Mouse (Mus musculus): Measurements from ENCODE around the gene Osbpl3.

Osbpl3 gene

DNA sequence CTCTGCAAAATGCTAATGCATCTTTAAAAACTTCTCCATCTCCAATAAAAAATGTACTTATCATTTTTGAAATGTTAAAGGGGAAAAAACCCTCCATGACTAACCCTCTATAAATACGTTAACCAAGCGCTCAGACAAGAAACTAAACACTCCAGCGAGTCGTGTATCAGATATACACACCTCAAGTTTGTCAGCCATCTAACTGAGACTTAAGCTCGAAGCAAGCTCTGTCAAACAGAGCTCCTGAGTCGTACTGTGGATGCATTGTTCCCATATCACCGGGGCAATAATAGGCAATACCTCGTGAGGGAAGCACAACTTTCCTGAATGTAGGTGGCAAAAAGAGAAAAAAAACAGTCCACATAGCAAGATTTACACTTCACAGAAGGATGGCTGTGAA lies 73.8 kb downstream of the Osbpl3 start:
- in situ Hi-C loops (cut with MboI; ENCODE audit: low pct_unique_long_range_greater_than_20kb in 1 of 2, low sequenced_read_pairs in 2 of 2, unreplicated experiment in 1 of 2): no loop called here

DNA sequence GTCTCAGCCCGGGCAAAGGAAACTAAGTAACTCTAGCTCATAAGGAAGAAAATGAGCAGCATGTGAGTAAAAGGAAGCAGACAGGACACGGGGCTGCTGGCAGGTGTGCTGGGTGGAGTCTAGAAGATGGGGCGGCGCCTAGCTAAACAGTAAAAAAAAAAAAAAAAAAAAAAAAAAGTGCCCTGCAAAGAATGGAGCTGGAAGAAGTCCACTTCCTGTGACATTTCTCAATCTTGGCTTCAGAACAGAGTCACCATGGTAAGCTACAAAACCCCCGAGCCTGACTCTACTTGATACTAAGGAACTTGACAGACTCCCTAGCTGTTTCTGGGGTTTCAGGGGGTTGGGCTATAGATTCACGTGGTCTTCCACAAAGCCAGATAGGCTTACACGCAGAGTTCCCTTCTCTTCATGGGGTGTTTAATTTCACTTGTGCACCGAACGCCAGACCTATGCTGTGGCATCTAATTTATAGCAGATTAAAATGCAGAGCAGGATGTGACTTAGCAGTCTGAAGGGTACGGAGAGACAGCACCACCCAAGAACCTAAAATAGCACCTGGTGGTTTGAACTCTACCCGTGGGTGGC lies 74.4 kb downstream of the Osbpl3 start:
- in situ Hi-C loops (cut with MboI; ENCODE audit: low pct_unique_long_range_greater_than_20kb in 1 of 2, low sequenced_read_pairs in 2 of 2, unreplicated experiment in 1 of 2): no loop called here

DNA sequence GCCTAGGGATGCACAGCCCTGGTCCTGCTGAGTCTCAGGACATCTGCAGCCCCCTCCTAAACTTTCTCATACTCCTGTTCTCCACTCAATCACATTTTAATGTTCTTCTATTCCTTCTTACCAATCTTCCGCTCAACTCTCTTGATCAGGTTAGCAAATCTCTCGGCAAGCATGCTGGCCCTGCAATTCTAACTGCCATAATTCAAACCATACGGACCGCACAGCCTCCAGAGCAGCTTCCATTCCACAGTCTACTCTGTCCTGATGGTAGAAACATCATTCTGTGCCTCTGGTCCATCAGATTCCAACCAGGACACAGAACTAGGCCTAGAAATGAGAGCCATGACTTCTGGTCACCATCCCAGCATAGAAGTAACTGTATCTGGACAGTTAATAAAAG lies 76.3 kb downstream of the Osbpl3 start:
- in situ Hi-C loops (cut with MboI; ENCODE audit: low pct_unique_long_range_greater_than_20kb in 1 of 2, low sequenced_read_pairs in 2 of 2, unreplicated experiment in 1 of 2): no loop called here

DNA sequence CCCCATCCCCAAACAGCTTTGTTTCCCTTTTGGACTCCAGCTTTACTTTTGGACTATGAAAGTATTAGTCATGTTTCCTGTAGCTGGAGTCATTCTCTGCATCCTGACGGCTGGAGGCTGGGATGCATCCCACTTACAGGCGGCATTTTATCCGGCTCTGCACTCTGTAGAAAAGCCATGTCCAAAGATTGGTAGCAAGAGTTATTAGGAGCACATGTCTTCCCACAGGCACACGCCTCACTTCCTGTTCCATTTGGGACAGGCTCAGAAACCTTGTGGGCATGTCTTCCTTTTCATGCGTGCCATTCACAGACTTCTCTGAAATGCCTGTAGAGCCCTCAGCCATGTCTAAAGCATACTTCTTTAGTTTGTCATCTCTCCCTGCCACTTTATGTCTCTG lies 76.9 kb downstream of the Osbpl3 start:
- in situ Hi-C loops (cut with MboI; ENCODE audit: low pct_unique_long_range_greater_than_20kb in 1 of 2, low sequenced_read_pairs in 2 of 2, unreplicated experiment in 1 of 2): no loop called here

DNA sequence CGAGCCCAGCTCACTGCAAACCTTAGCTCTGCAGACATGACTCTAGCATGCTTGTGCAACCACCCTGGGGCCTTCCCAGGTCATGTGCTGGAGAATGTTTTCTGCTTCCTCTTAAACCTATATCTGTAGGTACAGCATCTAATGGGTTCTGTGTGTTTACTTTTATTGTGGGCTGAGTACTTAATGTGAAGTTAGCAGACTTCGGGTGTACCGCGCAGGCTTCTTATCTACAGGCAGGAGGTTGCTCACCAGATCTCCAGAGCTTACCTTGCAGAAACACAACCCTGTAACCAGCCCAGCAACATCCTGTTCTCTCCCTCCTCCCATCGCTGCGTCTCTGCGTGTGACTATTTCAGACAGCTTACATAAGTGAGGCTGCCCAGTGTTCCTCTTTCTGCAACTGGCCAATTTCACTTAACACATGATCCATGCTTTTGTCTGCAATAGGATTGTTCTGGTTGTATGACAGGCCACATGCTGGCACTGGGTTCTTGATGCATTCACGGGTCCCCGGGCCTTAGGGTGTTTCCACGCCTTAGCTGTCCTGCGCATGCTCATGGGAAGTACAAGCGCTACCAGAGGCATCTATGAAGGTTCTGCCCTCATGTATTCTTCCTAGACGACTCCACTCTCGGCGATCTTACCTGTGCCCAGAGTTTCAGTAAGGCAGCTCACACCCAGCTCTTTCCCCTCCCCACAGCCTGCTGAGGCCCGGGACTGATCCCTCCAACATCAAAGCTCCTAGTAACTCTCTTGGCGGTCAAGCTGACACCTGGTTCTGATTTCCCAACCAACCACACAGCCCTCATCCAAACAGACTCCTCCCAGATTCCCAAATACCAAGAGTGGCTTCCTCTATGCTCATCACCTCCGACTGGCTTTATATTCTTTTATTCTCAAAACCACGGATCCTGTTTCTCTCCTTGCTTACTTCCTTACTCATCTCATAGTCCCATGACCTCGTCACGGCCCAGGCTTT lies 78.0 kb downstream of the Osbpl3 start:
- in situ Hi-C loops (cut with MboI; ENCODE audit: low pct_unique_long_range_greater_than_20kb in 1 of 2, low sequenced_read_pairs in 2 of 2, unreplicated experiment in 1 of 2): no loop called here

DNA sequence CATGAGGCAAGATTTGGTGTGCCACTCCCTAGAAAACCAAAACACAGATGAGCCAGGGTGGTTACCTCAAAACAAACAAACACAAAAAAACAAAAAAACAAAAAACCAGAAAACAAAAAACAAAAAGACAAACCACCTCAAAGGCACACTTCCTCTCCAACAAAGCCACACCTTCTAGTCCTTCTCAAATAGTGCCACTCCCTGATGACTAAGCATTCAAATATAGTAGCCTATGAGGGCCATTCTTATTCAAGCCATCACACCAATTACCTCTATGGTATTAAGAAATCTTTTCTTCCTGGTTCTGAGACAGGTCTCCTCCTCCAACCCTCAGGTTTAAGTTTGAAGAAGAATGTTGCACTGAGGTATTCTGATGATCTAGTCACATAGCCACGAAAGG lies 79.3 kb downstream of the Osbpl3 start:
- in situ Hi-C loops (cut with MboI; ENCODE audit: low pct_unique_long_range_greater_than_20kb in 1 of 2, low sequenced_read_pairs in 2 of 2, unreplicated experiment in 1 of 2): no loop called here

DNA sequence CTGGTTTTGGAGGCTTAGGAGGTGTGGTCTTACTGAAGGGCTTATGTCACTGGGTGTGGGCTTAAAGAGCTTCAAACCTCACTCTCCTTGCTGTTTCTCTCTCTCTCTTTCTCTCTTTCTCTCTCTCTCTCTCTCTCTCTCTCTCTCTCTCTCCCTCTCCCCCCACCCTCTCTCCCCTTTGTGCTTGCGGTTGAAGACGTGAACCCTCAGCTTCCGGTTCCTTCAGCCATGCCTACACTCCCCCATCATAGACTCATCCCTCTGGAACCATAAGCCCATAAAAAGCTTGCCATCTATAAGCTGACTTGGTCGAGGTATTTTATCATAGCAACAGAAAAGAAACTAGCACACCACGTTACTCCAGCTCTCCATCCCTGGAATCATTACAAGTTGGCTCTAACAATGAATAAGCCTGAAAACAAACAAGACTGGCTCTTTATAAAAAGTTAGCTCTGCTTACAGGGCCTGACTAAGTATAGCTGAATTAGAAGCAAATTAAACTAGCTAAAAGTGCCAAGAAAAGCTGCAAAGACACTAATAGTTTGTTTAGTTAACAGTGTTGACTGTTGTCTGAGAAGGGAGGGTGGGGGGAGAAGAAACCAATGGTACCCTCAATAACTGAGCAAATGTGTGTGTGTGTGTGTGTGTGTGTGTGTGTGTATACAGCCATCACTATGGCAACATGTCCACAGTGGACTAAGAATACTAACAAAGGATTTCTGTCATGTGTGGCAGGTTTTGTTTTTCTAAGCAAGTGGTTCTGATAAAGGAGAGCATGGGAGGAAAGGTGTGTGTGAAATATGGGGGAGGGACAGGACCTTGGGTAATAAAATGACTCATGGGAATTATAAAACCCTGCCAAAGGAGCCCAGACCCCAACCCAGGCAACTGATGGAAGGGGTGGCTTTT lies 83.2 kb downstream of the Osbpl3 start:
- in situ Hi-C loops (cut with MboI; ENCODE audit: low pct_unique_long_range_greater_than_20kb in 1 of 2, low sequenced_read_pairs in 2 of 2, unreplicated experiment in 1 of 2): no loop called here

DNA sequence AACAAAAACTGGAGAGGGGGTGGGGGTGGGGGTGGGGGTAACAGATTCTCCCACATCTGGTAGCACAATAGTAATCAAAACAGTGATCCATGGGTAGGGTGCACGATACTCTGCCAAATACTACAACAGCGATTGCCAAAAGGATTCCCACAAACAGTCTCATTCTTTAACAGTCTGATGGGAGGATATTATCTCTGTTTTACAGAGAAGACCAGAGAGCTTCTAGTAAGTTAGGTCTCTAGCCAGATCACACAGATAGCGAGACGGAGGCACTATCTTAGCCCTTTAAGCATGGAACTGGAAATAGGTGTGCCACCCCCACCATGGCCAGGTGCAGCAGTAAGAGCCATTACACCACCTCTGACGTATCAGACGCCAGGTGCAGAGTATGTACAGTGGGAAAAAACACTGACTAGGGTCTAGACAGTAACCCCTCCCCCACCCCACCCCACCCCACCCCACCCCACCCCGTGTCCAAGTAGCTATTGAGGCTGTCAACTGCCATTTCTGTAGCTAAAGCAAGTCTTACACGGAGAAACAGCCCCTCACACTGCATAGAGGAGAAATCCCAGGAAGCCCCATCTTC lies 84.4 kb downstream of the Osbpl3 start:
- in situ Hi-C loops (cut with MboI; ENCODE audit: low pct_unique_long_range_greater_than_20kb in 1 of 2, low sequenced_read_pairs in 2 of 2, unreplicated experiment in 1 of 2): no loop called here

DNA sequence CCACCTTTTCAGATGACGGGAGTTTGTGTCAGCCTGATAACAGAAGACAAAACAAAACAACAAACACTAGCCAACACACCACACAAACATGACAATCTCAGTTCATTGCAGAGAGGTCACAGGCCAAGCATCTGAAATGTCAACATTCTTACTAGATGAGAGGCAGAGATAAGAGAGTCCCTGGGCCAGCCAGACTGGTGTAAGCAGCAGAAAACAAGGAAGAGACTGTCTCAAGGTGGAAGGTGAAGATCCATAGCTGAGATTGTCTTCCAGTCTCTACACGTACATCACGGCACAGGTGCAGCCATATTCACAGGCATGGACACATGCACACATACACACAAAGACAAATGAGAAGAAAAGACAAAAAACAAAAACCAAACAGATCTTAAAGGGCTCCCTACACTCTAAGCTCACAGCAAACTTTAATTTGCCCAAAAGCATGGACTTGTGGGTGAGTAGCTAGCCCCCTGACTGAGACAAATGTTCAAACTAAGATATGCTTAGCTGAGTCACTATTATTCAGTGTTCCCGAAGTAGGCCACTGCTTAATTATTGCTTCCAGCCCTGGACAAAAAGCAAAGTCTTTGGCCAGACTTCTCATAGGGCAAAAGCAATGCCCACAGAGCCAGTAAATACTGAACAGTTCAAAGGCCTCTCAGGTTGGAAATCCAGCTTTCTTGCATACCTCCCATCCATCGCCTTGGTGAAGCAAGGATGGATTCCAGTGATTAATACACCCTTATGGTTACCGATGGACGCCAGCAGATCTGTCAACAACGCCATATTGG lies 87.3 kb downstream of the Osbpl3 start:
- in situ Hi-C loops (cut with MboI; ENCODE audit: low pct_unique_long_range_greater_than_20kb in 1 of 2, low sequenced_read_pairs in 2 of 2, unreplicated experiment in 1 of 2): no loop called here

DNA sequence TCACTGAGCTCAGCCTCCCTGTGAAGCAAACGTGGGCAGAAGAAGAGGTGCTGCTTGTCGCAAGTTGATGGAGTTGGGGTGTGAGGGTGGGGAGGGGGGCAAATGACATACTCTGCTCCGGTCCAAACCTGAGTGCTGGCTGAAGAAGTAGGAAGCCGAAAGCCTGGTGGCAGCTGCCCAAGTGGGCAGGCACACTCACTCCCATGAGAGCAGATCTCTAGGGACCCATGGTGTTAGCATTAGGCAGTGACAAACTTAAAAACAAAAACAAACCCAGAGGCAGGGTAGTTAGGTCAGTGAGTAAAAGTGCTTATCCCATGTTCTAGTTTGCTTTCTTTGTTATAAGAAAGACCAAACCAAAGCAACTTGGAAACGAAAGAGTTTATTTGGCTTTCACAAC lies 88.2 kb downstream of the Osbpl3 start:
- in situ Hi-C loops (cut with MboI; ENCODE audit: low pct_unique_long_range_greater_than_20kb in 1 of 2, low sequenced_read_pairs in 2 of 2, unreplicated experiment in 1 of 2): no loop called here

DNA sequence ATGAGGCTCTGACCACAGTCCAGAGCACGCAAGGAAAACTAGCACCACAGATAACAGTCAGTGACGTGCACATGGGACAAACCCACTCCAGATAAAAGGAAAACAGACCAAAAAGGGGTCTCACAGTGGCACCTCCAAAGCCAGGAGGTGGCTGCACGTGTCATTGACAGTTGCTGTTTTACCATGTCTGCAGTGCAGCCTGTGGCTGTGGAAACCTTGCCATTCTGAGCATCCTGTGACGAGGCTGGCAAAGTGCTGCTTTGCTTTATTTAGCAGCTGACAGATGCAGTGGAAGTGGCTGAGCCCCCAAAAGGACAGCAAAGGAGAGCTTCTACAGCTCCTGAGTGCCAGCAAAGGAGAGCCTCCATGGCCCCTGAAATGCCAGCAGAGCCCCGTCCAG lies 89.3 kb downstream of the Osbpl3 start:
- in situ Hi-C loops (cut with MboI; ENCODE audit: low pct_unique_long_range_greater_than_20kb in 1 of 2, low sequenced_read_pairs in 2 of 2, unreplicated experiment in 1 of 2): no loop called here

DNA sequence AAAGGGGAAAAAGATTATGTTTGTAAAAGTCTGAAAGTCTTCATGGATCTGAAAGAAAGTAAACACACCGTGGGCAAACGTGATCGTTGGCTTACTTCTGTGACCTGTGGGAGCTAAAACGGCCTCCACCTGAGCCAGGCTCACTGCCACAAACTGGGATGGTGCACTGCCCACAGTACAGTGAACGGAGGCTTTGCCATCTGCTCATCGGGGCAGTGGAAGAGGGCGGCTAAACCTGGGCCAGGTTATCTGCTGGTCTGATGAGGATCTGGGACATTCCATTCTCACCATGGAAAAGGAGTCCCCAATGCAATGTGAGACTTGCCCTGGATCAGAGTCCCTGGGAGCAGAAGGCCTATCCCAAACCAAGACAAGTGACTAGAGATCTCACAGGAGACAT lies 89.7 kb downstream of the Osbpl3 start:
- in situ Hi-C loops (cut with MboI; ENCODE audit: low pct_unique_long_range_greater_than_20kb in 1 of 2, low sequenced_read_pairs in 2 of 2, unreplicated experiment in 1 of 2): no loop called here

DNA sequence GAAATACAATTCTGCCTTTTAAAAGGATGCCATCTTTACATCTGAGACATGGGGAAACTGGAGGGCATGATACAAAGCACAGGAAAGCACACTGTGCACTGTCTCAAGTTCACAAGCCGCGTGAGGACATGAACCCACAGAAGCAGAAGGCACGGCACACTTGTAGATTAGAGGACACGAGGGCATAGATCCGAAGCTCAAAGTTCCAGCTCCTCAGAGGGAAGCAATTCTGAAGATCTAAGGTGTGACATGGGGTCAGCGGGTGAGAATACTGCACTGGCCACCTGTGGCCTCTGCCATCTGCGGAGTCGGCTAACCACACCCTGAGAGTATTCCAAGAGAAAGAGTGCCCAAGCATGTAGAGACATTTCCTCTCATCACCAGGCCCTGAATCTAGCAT lies 91.6 kb downstream of the Osbpl3 start:
- in situ Hi-C loops (cut with MboI; ENCODE audit: low pct_unique_long_range_greater_than_20kb in 1 of 2, low sequenced_read_pairs in 2 of 2, unreplicated experiment in 1 of 2): no loop called here

DNA sequence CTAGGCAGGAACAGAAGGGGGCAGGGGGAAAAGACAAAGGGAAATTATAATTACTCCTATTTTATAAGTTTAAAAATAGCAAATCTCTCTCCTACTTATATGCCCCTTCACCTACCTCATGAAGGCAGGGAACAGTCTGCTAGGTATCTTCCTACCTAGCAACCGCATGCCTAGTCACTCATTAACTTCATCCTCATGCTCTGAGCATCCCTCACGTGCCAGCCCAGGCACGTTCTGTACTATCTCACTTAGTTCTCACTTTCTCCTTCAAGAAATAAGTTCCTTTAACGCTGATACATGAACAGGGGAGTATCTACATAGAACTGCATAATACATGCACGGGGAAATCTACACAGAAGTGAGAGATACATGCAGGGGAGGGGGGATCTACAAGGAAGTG lies 92.6 kb downstream of the Osbpl3 start:
- in situ Hi-C loops (cut with MboI; ENCODE audit: low pct_unique_long_range_greater_than_20kb in 1 of 2, low sequenced_read_pairs in 2 of 2, unreplicated experiment in 1 of 2): no loop called here

DNA sequence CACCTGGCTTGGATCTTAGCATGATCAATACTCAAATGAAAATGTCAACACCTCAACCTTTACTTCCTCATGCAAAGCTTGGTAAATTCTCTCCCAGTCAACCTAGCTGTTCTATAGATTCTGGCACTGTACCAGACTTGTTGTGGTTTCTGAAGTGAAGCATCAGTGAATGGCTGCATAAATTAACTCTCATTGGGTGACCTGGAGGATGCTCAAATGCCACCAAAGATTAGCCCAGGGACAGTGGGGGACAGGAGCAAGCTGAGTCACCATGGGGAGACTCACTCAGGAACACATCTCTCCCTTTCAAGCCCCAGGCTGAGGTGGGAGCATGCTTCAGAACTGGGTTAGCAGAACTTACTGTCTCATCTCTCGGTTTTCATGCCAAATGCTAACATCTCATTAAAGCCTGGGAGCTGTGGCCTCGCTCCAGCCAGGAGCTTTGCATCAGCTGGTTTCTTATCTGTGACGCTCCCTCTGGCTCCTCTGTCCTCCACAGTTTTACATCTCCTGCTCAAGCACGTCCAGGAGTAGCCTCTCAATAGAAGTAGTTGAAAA lies 93.2 kb downstream of the Osbpl3 start:
- in situ Hi-C loops (cut with MboI; ENCODE audit: low pct_unique_long_range_greater_than_20kb in 1 of 2, low sequenced_read_pairs in 2 of 2, unreplicated experiment in 1 of 2): no loop called here

DNA sequence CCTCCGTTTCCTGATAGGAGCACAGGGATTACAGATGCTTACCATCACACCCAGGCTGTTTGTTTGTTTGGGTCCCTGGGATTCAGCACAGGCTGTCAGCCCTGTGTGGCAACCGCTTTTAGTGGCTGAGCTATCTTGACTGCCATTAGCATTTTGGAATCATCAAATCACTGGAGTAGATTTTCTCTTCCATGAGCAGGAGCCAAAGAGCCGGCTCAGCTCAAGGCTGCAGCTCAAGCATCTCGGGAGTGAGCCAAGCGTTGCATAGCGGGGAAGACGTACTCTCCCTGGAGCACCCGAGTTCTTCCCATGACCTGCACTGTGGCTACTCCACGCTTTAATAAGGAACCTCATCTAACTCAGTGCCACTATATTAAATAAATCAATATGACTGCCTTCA lies 93.8 kb downstream of the Osbpl3 start:
- in situ Hi-C loops (cut with MboI; ENCODE audit: low pct_unique_long_range_greater_than_20kb in 1 of 2, low sequenced_read_pairs in 2 of 2, unreplicated experiment in 1 of 2): no loop called here

DNA sequence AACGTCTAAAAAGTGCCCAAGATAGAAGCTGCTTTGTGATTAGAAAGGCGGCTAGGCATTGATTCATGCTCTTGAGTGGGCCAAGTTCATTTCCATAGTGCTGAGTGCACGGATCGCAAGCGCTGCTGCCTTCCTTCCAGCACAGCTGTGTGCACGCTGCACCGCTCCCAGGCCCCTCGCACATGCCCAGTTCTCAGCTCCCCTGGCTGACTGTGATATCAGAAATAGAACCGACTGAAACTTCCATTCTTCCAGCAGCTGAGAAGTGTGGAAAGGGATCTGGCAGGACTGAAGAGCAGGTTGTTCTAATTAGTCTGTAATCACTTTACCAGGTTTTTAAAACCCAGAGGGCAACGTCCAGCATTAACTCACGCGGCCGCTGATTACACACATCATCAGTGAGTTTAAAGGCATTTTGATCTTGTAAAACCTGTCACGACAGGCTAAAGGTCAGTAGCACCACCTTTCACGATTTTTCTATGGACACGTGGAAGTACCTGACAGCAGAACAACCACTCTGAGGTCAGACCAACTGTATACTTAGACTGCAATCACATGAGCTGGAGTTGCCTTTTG lies 97.8 kb downstream of the Osbpl3 start:
- in situ Hi-C loops (cut with MboI; ENCODE audit: low pct_unique_long_range_greater_than_20kb in 1 of 2, low sequenced_read_pairs in 2 of 2, unreplicated experiment in 1 of 2): no loop called here
